Comparison of ENCODE assay signal across 9 mouse cellular contexts in genomic region chr5:118814052-118814451, GRCm38 (mm10).
DNase-seq lines count a peak whose midpoint lies in the region; ATAC-seq lines count a peak whose summit lies in the region.
"Had no signal": no experiment of that assay in that cellular context is flagged by ENCODE, and none has a peak within 500 bp of the region (broad histone marks: within the 10 kb centered on the region; RNA-seq: fewer than 3 reads in every experiment).

No protein-coding gene starts in this region.

- H3K27me3 ChIP-seq in hindbrain, embryonic 13.5 days = no peaks in the 10 kb centered on the region

- H3K4me1 ChIP-seq in hindbrain, embryonic 13.5 days (replicated peaks) = no peaks in the 10 kb centered on the region
- H3K4me1 ChIP-seq: megakaryocyte, embryonic 14.5 days had no signal

- 53% methylated on average over 6 of the region's 6 CpGs for WGBS in hindbrain, embryonic 13.5 days

- H3K36me3 ChIP-seq in hindbrain, embryonic 13.5 days = no peaks in the 10 kb centered on the region

- no peak overlapping the region for H3K4me3 ChIP-seq in hindbrain, embryonic 13.5 days
- H3K4me3 ChIP-seq: megakaryocyte, embryonic 14.5 days had no signal

- H3K9ac ChIP-seq in hindbrain, embryonic 13.5 days = no peak overlapping the region

- peak; percentile 92 for DNase-seq in heart, adult 11 months
- DNase-seq in heart, adult 8-10 months (ENCODE audit: low spot score) = no peak
- peak; percentile 19 for DNase-seq in right cerebral cortex, postnatal 14 days
- DNase-seq in right cerebral cortex, postnatal 4 days = no peak
- peak; percentile 57 for DNase-seq in gastrocnemius, adult 18-20 months (ENCODE audit: low spot score)
- DNase-seq in lung, postnatal 10 days = peak; percentile 44

- ATAC-seq in inflammation-experienced regulatory T-cells, adult 6 months = no peak
- ATAC-seq in hindbrain, embryonic 13.5 days (ENCODE audit: low FRiP score) = no peak

- no peak overlapping the region for H3K4me2 ChIP-seq in hindbrain, embryonic 13.5 days

- H3K9me3 ChIP-seq in hindbrain, embryonic 13.5 days = no peaks in the 10 kb centered on the region
- H3K9me3 ChIP-seq: megakaryocyte, embryonic 14.5 days had no signal

- H3K27ac ChIP-seq in hindbrain, embryonic 13.5 days = no peak overlapping the region

Comparison
In these comparisons a context has a peak if more than half of its experiments do, and no peak if none do; other contexts are left out.
1. DNase-seq: peak in heart, adult 11 months (single experiment), right cerebral cortex, postnatal 14 days (single experiment), gastrocnemius, adult 18-20 months (single experiment) and lung, postnatal 10 days (single experiment); none in heart, adult 8-10 months (single experiment) and right cerebral cortex, postnatal 4 days (single experiment).